In genomic region chr2:45236168-45236700, GRCm38 (mm10) we compare ENCODE assay signal across 27 mouse cellular contexts.
DNase-seq lines count a peak whose midpoint lies in the region; ATAC-seq lines count a peak whose summit lies in the region.
"Had no signal": no experiment of that assay in that cellular context is flagged by ENCODE, and none has a peak within 500 bp of the region (broad histone marks: within the 10 kb centered on the region; RNA-seq: fewer than 3 reads in every experiment).

No protein-coding gene starts in this region.

- ATAC-seq in megakaryocyte, adult 5-6 weeks (ENCODE audit: poor library complexity, severe bottlenecking), result peak; percentile 85
- no peak for ATAC-seq in midbrain, embryonic 16.5 days
- ATAC-seq: forebrain, embryonic 16.5 days; intestine, embryonic 16.5 days had no signal

- H3K9me3 ChIP-seq in midbrain, embryonic 16.5 days (replicated peaks; ENCODE audit: control insufficient read depth, low read length, poor library complexity, severe bottlenecking), result no peaks in the 10 kb centered on the region
- H3K9me3 ChIP-seq: heart, embryonic 15.5 days; hindbrain, embryonic 13.5 days; limb, embryonic 10.5 days; limb, embryonic 15.5 days; neural tube, embryonic 12.5 days; stomach, embryonic 15.5 days had no signal

- H3K9ac ChIP-seq in midbrain, embryonic 16.5 days (ENCODE audit: low read depth, low read length), result no peak overlapping the region
- H3K9ac ChIP-seq: heart, embryonic 15.5 days; hindbrain, embryonic 13.5 days; limb, embryonic 15.5 days; neural tube, embryonic 12.5 days; stomach, embryonic 15.5 days had no signal

- WGBS in midbrain, embryonic 16.5 days, result 94% methylated on average over 13 of the region's 13 CpGs

- H3K4me3 ChIP-seq in brown adipose tissue, adult 24 weeks (ENCODE audit: insufficient read depth, low read depth, low read length), result no peak overlapping the region
- H3K4me3 ChIP-seq in midbrain, embryonic 16.5 days (ENCODE audit: low read depth, low read length), result no peak overlapping the region
- H3K4me3 ChIP-seq: erythroblast, embryonic 14.5 days; gastrocnemius, adult 2 months; heart, embryonic 15.5 days; hindbrain, embryonic 13.5 days; limb, embryonic 10.5 days; limb, embryonic 15.5 days; neural tube, embryonic 12.5 days; stomach, embryonic 15.5 days had no signal

- no peaks in the 10 kb centered on the region for H3K4me1 ChIP-seq in brown adipose tissue, adult 24 weeks (ENCODE audit: control insufficient read depth, insufficient read depth, insufficient read length, low read length)
- no peaks in the 10 kb centered on the region for H3K4me1 ChIP-seq in midbrain, embryonic 16.5 days (ENCODE audit: control insufficient read depth, insufficient read depth, low read length)
- H3K4me1 ChIP-seq: hindbrain, embryonic 13.5 days; neural tube, embryonic 12.5 days; stomach, embryonic 15.5 days had no signal

- H3K4me2 ChIP-seq in midbrain, embryonic 16.5 days (ENCODE audit: low read length), result no peak overlapping the region
- H3K4me2 ChIP-seq: heart, embryonic 15.5 days; hindbrain, embryonic 13.5 days; limb, embryonic 15.5 days; neural tube, embryonic 12.5 days; stomach, embryonic 15.5 days had no signal

- no peaks in the 10 kb centered on the region for H3K27me3 ChIP-seq in midbrain, embryonic 16.5 days (ENCODE audit: control insufficient read depth, insufficient read depth, low read depth, low read length)
- H3K27me3 ChIP-seq: CH12.LX; heart, embryonic 15.5 days; limb, embryonic 15.5 days; neural tube, embryonic 12.5 days; stomach, embryonic 15.5 days had no signal

- DNase-seq in lung, adult 18-20 months, result peak; percentile 34
- DNase-seq in lung, postnatal 10 days, result no peak
- no peak for DNase-seq in retina, postnatal 1 day
- DNase-seq: adrenal gland, adult 8-10 months; B cell, adult 2 months; cerebellum, adult 11-12 months; cerebellum, postnatal 14 days; gastrocnemius, adult 2 months; gastrocnemius, postnatal 36 days; kidney, adult 8-10 months; kidney, postnatal 4 days; midbrain, embryonic 14.5 days; right cerebral cortex, postnatal 14 days had no signal

- peak overlapping the region; percentile 76 for H3K27ac ChIP-seq in brown adipose tissue, adult 24 weeks (replicated peaks; ENCODE audit: low read depth, low read length)
- H3K27ac ChIP-seq in midbrain, embryonic 16.5 days (ENCODE audit: low read length), result no peak overlapping the region
- H3K27ac ChIP-seq: gastrocnemius, adult 2 months; heart, embryonic 15.5 days; hindbrain, embryonic 13.5 days; kidney, postnatal 0 days; limb, embryonic 10.5 days; limb, embryonic 15.5 days; neural tube, embryonic 12.5 days; stomach, embryonic 15.5 days had no signal

- H3K36me3 ChIP-seq in midbrain, embryonic 16.5 days (ENCODE audit: control insufficient read depth, insufficient read depth, low read length), result no peaks in the 10 kb centered on the region
- H3K36me3 ChIP-seq: heart, embryonic 15.5 days; hindbrain, embryonic 13.5 days; limb, embryonic 10.5 days; limb, embryonic 15.5 days; neural tube, embryonic 12.5 days; stomach, embryonic 15.5 days had no signal

Comparison
In these comparisons a context has a peak if more than half of its experiments do, and no peak if none do; other contexts are left out.
1. DNase-seq: peak in lung, adult 18-20 months (2 of 2); none in lung, postnatal 10 days (single experiment) and retina, postnatal 1 day (single experiment).